Comparison of ENCODE assay signal across 25 mouse cellular contexts in the genomic region with DNA sequence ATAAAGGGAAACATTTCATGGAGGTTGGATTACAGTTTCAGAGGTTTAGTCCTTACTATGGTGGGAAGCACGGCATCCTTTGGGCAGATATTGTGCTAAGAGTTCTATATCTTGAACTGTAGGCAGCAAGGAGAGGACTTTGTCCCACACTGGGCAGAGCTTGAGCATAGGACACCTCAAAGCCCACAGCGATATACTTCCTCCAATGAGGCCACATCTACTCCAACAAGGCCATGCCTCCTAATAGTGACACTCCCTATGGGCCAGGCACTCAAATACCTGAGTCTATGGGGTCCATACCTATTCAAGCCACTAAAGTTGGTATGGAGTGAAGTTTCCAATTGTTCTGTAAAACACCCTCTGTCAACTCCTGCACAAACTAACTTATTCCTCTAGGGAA.
A peak's percentile ranks its signal among the peaks of the same experiment; 100 is the strongest.
DNase-seq lines count a peak whose midpoint lies in the region; ATAC-seq and TF ChIP-seq lines count a peak whose summit lies in the region.
"Had no signal": no experiment of that assay in that cellular context is flagged by ENCODE, and none has a peak within 500 bp of the region (broad histone marks: within the 10 kb centered on the region; RNA-seq: fewer than 3 reads in every experiment).

No protein-coding gene starts in this region.

- 90% methylated on average over 2 of the region's 2 CpGs for WGBS in midbrain, embryonic 11.5 days
- WGBS in midbrain, embryonic 14.5 days: 99% methylated on average over 2 of the region's 2 CpGs
- 66% methylated on average over 2 of the region's 2 CpGs for WGBS in intestine, postnatal 0 days
- WGBS in kidney, embryonic 15.5 days: 93% methylated on average over 2 of the region's 2 CpGs

- H3K4me3 ChIP-seq in midbrain, embryonic 11.5 days (ENCODE audit: low read depth, low read length): no peak overlapping the region
- no peak overlapping the region for H3K4me3 ChIP-seq in midbrain, embryonic 14.5 days (replicated peaks; ENCODE audit: low read depth, low read length)
- no peak overlapping the region for H3K4me3 ChIP-seq in intestine, postnatal 0 days (ENCODE audit: low read depth, low read length)
- no peak overlapping the region for H3K4me3 ChIP-seq in kidney, embryonic 15.5 days (replicated peaks)
- H3K4me3 ChIP-seq: embryonic facial prominence, embryonic 13.5 days; embryonic facial prominence, embryonic 15.5 days; erythroblast, embryonic 14.5 days; forebrain, embryonic 10.5 days; forebrain, embryonic 12.5 days had no signal

- no peaks in the 10 kb centered on the region for H3K9me3 ChIP-seq in midbrain, embryonic 11.5 days (ENCODE audit: control insufficient read depth, low read length)
- H3K9me3 ChIP-seq in midbrain, embryonic 14.5 days (ENCODE audit: control insufficient read depth, low read length): no peaks in the 10 kb centered on the region
- H3K9me3 ChIP-seq in intestine, postnatal 0 days (ENCODE audit: control insufficient read depth): no peaks in the 10 kb centered on the region
- H3K9me3 ChIP-seq in kidney, embryonic 15.5 days (replicated peaks): no peaks in the 10 kb centered on the region
- H3K9me3 ChIP-seq: embryonic facial prominence, embryonic 13.5 days; embryonic facial prominence, embryonic 15.5 days; forebrain, embryonic 10.5 days; forebrain, embryonic 12.5 days; G1E had no signal

- no peak overlapping the region for H3K4me2 ChIP-seq in midbrain, embryonic 11.5 days
- no peak overlapping the region for H3K4me2 ChIP-seq in midbrain, embryonic 14.5 days (ENCODE audit: low read length)
- peak overlapping the region; percentile 18; the same call in 1 of the 2 replicates for H3K4me2 ChIP-seq in intestine, postnatal 0 days (replicated peaks; ENCODE audit: low read depth)
- no peak overlapping the region for H3K4me2 ChIP-seq in kidney, embryonic 15.5 days
- H3K4me2 ChIP-seq: embryonic facial prominence, embryonic 13.5 days; embryonic facial prominence, embryonic 15.5 days; forebrain, embryonic 12.5 days had no signal

- no peak for TF ChIP-seq CTCF in intestine, postnatal 0 days (IDR thresholded peaks at IDR 0.05; ENCODE audit: low read depth)

- no peak for ATAC-seq in midbrain, embryonic 11.5 days (ENCODE audit: low FRiP score)
- ATAC-seq in midbrain, embryonic 14.5 days (ENCODE audit: low FRiP score, low TSS enrichment): no peak
- ATAC-seq in intestine, postnatal 0 days: peak; percentile 88
- ATAC-seq in kidney, embryonic 15.5 days (replicated peaks; ENCODE audit: low FRiP score): no peak
- ATAC-seq: activated CD4-positive, CD25-positive, alpha-beta regulatory T cell, adult 4 months; CD4-positive, CD25-positive, alpha-beta regulatory T cell, adult 4 months; forebrain, embryonic 14.5 days; forebrain, embryonic 16.5 days; Patski had no signal

- H3K27me3 ChIP-seq in midbrain, embryonic 11.5 days (ENCODE audit: control insufficient read depth, insufficient read depth, low read length): no peaks in the 10 kb centered on the region
- no peaks in the 10 kb centered on the region for H3K27me3 ChIP-seq in midbrain, embryonic 14.5 days (ENCODE audit: control insufficient read depth, insufficient read depth, low read length)
- H3K27me3 ChIP-seq in intestine, postnatal 0 days (replicated peaks; ENCODE audit: control insufficient read depth, insufficient read depth, low read length): no peaks in the 10 kb centered on the region
- H3K27me3 ChIP-seq in kidney, embryonic 15.5 days: no peaks in the 10 kb centered on the region
- H3K27me3 ChIP-seq: CH12.LX; embryonic facial prominence, embryonic 13.5 days; embryonic facial prominence, embryonic 15.5 days; forebrain, embryonic 12.5 days; Patski had no signal

- no peak overlapping the region for H3K27ac ChIP-seq in midbrain, embryonic 11.5 days (ENCODE audit: low read depth, low read length)
- no peak overlapping the region for H3K27ac ChIP-seq in midbrain, embryonic 14.5 days (replicated peaks; ENCODE audit: low read depth, low read length)
- H3K27ac ChIP-seq in intestine, postnatal 0 days (ENCODE audit: low read depth, low read length): no peak overlapping the region
- H3K27ac ChIP-seq in kidney, embryonic 15.5 days: no peak overlapping the region
- H3K27ac ChIP-seq: embryonic facial prominence, embryonic 13.5 days; embryonic facial prominence, embryonic 15.5 days; forebrain, embryonic 10.5 days; forebrain, embryonic 12.5 days had no signal

- H3K4me1 ChIP-seq in midbrain, embryonic 11.5 days (ENCODE audit: control insufficient read depth, insufficient read depth, low read length): peaks cover 2% of the 10 kb centered on the region; the same call in 1 of the 2 replicates
- 0 out of 2 replicates have a peak, but pooled peaks cover 11% of the 10 kb centered on the region for H3K4me1 ChIP-seq in midbrain, embryonic 14.5 days (ENCODE audit: control insufficient read depth, insufficient read depth, low read length)
- no peaks in the 10 kb centered on the region for H3K4me1 ChIP-seq in intestine, postnatal 0 days (replicated peaks; ENCODE audit: control insufficient read depth, insufficient read depth, low read length)
- peaks cover 24% of the 10 kb centered on the region for H3K4me1 ChIP-seq in kidney, embryonic 15.5 days

- peak; percentile 42 for DNase-seq in heart, adult 11 months
- DNase-seq in heart, postnatal 4 days: no peak
- peak; percentile 37 for DNase-seq in midbrain, embryonic 11.5 days (ENCODE audit: low spot score, missing footprints)
- no peak for DNase-seq in midbrain, embryonic 14.5 days
- DNase-seq: B cell, adult 2 months; cerebellum, adult 11-12 months; cerebellum, adult 2 months; cerebellum, adult 9-11 months; cerebellum, postnatal 14 days; cerebellum, postnatal 36 days; embryo, embryonic 11 days had no signal

- H3K9ac ChIP-seq in midbrain, embryonic 11.5 days (ENCODE audit: low read length): no peak overlapping the region
- H3K9ac ChIP-seq in midbrain, embryonic 14.5 days (replicated peaks; ENCODE audit: low read length): no peak overlapping the region
- H3K9ac ChIP-seq in intestine, postnatal 0 days (ENCODE audit: low read depth, low read length): no peak overlapping the region
- no peak overlapping the region for H3K9ac ChIP-seq in kidney, embryonic 15.5 days
- H3K9ac ChIP-seq: embryonic facial prominence, embryonic 13.5 days; embryonic facial prominence, embryonic 15.5 days; forebrain, embryonic 12.5 days had no signal

- no peaks in the 10 kb centered on the region for H3K36me3 ChIP-seq in midbrain, embryonic 11.5 days (ENCODE audit: control insufficient read depth, insufficient read depth, low read length)
- no peaks in the 10 kb centered on the region for H3K36me3 ChIP-seq in midbrain, embryonic 14.5 days (ENCODE audit: control insufficient read depth, insufficient read depth, low read length)
- H3K36me3 ChIP-seq in intestine, postnatal 0 days (ENCODE audit: control insufficient read depth, insufficient read depth): no peaks in the 10 kb centered on the region
- H3K36me3 ChIP-seq in kidney, embryonic 15.5 days: no peaks in the 10 kb centered on the region
- H3K36me3 ChIP-seq: embryonic facial prominence, embryonic 13.5 days; embryonic facial prominence, embryonic 15.5 days; forebrain, embryonic 10.5 days; forebrain, embryonic 12.5 days; G1E had no signal

Comparison
In these comparisons a context has a peak if more than half of its experiments do, and no peak if none do; other contexts are left out.
1. DNase-seq: peak in heart, adult 11 months (single experiment) and midbrain, embryonic 11.5 days (single experiment); none in heart, postnatal 4 days (single experiment) and midbrain, embryonic 14.5 days (single experiment).